13 mouse cellular contexts compared by ENCODE assay signal in the genomic region with DNA sequence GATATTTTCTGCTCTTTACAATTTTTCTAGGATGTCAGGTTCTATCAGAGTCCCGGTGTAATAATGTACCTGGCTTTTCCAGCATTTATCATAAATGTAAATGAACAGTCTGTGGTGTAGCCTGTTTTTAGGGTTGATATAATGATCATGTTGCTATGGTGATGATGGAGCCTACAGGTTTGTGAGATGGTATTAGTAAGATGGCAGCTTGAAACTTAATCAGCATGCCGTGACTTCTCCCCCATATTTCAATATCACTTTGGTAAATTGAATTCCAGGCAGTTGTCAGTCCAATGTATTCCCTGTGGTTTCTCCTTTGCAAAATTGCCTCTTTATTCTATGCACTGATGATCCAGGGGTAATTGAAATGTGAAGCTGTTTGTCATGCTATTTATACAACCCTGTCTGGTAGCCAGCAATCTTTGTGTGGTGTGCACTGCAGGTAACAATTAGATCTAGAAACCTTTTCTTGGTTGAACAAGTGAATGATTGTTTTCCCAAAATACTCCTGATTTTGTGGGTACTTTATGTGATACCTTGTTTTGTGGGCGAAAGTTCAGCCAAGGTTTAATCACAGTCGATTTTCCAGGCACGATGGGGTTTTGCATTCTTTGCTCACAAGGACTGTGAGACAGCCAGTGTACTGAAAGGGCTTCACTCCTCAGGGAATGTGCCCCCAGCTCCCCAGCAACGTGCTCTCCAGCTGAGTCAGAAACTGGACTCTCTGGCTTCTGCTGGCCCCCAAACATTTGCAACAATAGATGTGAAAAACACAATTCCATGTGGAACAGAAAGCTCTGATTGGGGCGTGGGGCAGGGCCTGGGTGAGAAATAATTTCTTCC.
DNase-seq lines count a peak whose midpoint lies in the region; ATAC-seq lines count a peak whose summit lies in the region.
"Had no signal": no experiment of that assay in that cellular context is flagged by ENCODE, and none has a peak within 500 bp of the region (broad histone marks: within the 10 kb centered on the region; RNA-seq: fewer than 3 reads in every experiment).

No protein-coding gene starts in this region.

- H3K4me3 ChIP-seq in forebrain, embryonic 14.5 days (ENCODE audit: low read depth, low read length), result no peak overlapping the region
- no peak overlapping the region for H3K4me3 ChIP-seq in neural tube, embryonic 11.5 days (ENCODE audit: low read depth, low read length)
- H3K4me3 ChIP-seq: liver, embryonic 15.5 days; myocyte had no signal

- peaks cover 4% of the 10 kb centered on the region; the same call in 1 of the 2 replicates for H3K4me1 ChIP-seq in forebrain, embryonic 14.5 days (ENCODE audit: control insufficient read depth, insufficient read depth, low read length)
- H3K4me1 ChIP-seq in neural tube, embryonic 11.5 days (ENCODE audit: control insufficient read depth, insufficient read depth, low read length), result no peaks in the 10 kb centered on the region
- H3K4me1 ChIP-seq: liver, embryonic 15.5 days had no signal

- ATAC-seq in forebrain, embryonic 14.5 days, result peak; percentile 57; the same call in 1 of the 2 replicates
- ATAC-seq in neural tube, embryonic 11.5 days (ENCODE audit: insufficient read depth, low FRiP score, low TSS enrichment), result peak; percentile 83

- H3K36me3 ChIP-seq in forebrain, embryonic 14.5 days (ENCODE audit: control insufficient read depth, insufficient read depth, low read length), result no peaks in the 10 kb centered on the region
- H3K36me3 ChIP-seq in neural tube, embryonic 11.5 days (ENCODE audit: control insufficient read depth, insufficient read depth, low read length), result no peaks in the 10 kb centered on the region
- H3K36me3 ChIP-seq: liver, embryonic 15.5 days had no signal

- peak; percentile 29 for DNase-seq in embryo, embryonic 11 days
- peak; percentile 45 for DNase-seq in forebrain, embryonic 14.5 days (ENCODE audit: low spot score)
- DNase-seq in mesoderm, embryonic 11.5 days (ENCODE audit: low read depth, low spot score), result peak; percentile 47
- peak; percentile 56 for DNase-seq in neural tube, embryonic 11.5 days (ENCODE audit: low spot score)
- no peak for DNase-seq in gastrocnemius, postnatal 25 days
- DNase-seq in heart, adult 11 months, result no peak
- no peak for DNase-seq in spleen, adult 12 weeks (ENCODE audit: low spot score)
- DNase-seq: cerebellum, adult 11-12 months; kidney, postnatal 10 days; lung, postnatal 4 days; thymus, postnatal 25 days had no signal

- H3K4me2 ChIP-seq in forebrain, embryonic 14.5 days (ENCODE audit: low read length), result no peak overlapping the region
- H3K4me2 ChIP-seq in neural tube, embryonic 11.5 days (ENCODE audit: low read depth), result no peak overlapping the region
- H3K4me2 ChIP-seq: liver, embryonic 15.5 days had no signal

- H3K27me3 ChIP-seq in forebrain, embryonic 14.5 days (replicated peaks; ENCODE audit: control insufficient read depth, insufficient read depth, low read length), result no peaks in the 10 kb centered on the region
- H3K27me3 ChIP-seq in neural tube, embryonic 11.5 days (ENCODE audit: control insufficient read depth, insufficient read depth, low read length), result no peaks in the 10 kb centered on the region
- H3K27me3 ChIP-seq: liver, embryonic 15.5 days had no signal

- peak overlapping the region; percentile 48; the same call in 1 of the 2 replicates for H3K27ac ChIP-seq in forebrain, embryonic 14.5 days (ENCODE audit: low read depth, low read length)
- H3K27ac ChIP-seq in neural tube, embryonic 11.5 days (ENCODE audit: low read depth, low read length), result no peak overlapping the region
- H3K27ac ChIP-seq: liver, embryonic 15.5 days had no signal

- H3K9ac ChIP-seq in forebrain, embryonic 14.5 days (ENCODE audit: low read length), result no peak overlapping the region
- H3K9ac ChIP-seq in neural tube, embryonic 11.5 days (ENCODE audit: low read length), result no peak overlapping the region
- H3K9ac ChIP-seq: liver, embryonic 15.5 days had no signal

- 13% methylated on average over 7 of the region's 7 CpGs for WGBS in forebrain, embryonic 14.5 days
- WGBS in neural tube, embryonic 11.5 days, result 33% methylated on average over 7 of the region's 7 CpGs

- no peaks in the 10 kb centered on the region for H3K9me3 ChIP-seq in forebrain, embryonic 14.5 days (replicated peaks; ENCODE audit: control insufficient read depth, low read length)
- H3K9me3 ChIP-seq in neural tube, embryonic 11.5 days (ENCODE audit: control insufficient read depth, low read length), result no peaks in the 10 kb centered on the region
- H3K9me3 ChIP-seq: liver, embryonic 15.5 days had no signal

Comparison
In these comparisons a context has a peak if more than half of its experiments do, and no peak if none do; other contexts are left out.
1. DNase-seq: peak in embryo, embryonic 11 days (single experiment), forebrain, embryonic 14.5 days (single experiment), mesoderm, embryonic 11.5 days (single experiment) and neural tube, embryonic 11.5 days (single experiment); none in gastrocnemius, postnatal 25 days (single experiment), heart, adult 11 months (single experiment) and spleen, adult 12 weeks (single experiment).